Mouse (Mus musculus): Measurements from ENCODE around the gene Olfr1444. TPM values are rescaled to one million over a fixed set of nuclear protein-coding genes. Genes with fewer than 3 reads are reported as not detected.

Gene Olfr1444
- polyA plus RNA-seq, 1 experiment from 2014 or later: not detected

DNA sequence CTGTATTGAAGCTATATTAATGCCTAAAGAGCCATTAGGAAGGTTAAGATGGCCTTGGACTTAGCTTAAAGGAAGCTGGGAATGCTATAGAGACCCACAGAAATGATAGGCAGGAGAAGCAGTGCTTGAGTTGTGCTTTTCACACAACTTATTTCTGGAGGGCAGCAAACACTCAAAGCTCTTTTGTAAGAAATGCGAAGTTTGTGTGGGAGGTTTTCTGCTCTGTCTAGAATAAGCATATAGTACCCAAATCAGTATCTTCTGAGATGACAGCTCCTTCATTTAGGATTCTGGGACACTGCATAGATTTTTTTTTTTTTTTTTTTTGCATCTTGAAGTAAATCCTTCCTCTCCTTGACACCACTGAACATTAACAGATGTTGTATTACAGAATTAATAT is 18.6 kb upstream of the Olfr1444 start:
- no peak for ATAC-seq (ENCODE audit: low read depth)
- Histone ChIP-seq H3K4me2 (ENCODE audit: low read depth, low read length) (no peak overlapping the region), H3K36me3 (ENCODE audit: control insufficient read depth, insufficient read depth, low read length) (no peaks in the 10 kb centered on the region), H3K9me3 (ENCODE audit: control insufficient read depth, low read length) (no peaks in the 10 kb centered on the region), H3K27ac (ENCODE audit: low read depth, low read length) (no peak overlapping the region), H3K9ac (replicated peaks; ENCODE audit: low read depth, low read length) (no peak overlapping the region), H3K27me3 (ENCODE audit: control insufficient read depth, insufficient read depth, low read length) (no peaks in the 10 kb centered on the region), H3K4me3 (ENCODE audit: low read depth, low read length) (no peak overlapping the region), H3K4me1 (ENCODE audit: control insufficient read depth, insufficient read depth, low read length) (no peaks in the 10 kb centered on the region)
- WGBS: 93% methylated on average over 1 of the region's 1 CpGs

DNA sequence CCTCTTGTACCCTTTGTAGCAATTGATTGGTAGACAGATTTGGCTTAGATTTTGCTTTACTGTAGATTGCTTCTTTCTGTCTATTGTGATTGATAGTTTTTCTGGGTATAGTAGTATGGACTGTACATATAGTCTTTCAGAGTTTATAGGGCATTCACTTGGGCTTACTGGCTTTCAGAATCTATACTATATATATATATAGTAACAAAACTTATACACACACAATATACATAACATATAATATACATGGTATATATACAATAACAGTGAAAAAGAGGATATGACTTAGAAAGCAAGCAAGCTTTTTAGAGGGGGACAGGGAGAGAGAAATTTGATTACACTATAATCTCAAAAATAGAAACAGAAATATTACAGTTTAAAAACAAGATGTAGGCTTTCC is 10.7 kb upstream of the Olfr1444 start, which contains the start of gene Gm5244:
Gm5244 (plus strand) TSS at position 301 of the 400 bp plus-strand sequence.
- Histone ChIP-seq H3K4me2 (ENCODE audit: low read depth, low read length) (no peak within 1 kb of the TSS), H3K36me3 (ENCODE audit: control insufficient read depth, insufficient read depth, low read length) (no peaks in the 10 kb centered on the region), H3K9me3 (ENCODE audit: control insufficient read depth, low read length) (no peaks in the 10 kb centered on the region), H3K27ac (ENCODE audit: low read depth, low read length) (no peak within 1 kb of the TSS), H3K9ac (replicated peaks; ENCODE audit: low read depth, low read length) (no peak within 1 kb of the TSS), H3K4me3 (ENCODE audit: low read depth, low read length) (no peak within 1 kb of the TSS), H3K4me1 (ENCODE audit: control insufficient read depth, insufficient read depth, low read length) (no peaks in the 10 kb centered on the region), H3K27me3 (ENCODE audit: control insufficient read depth, insufficient read depth, low read length) (no peaks in the 10 kb centered on the region)
- no peak for ATAC-seq (ENCODE audit: low read depth)

DNA sequence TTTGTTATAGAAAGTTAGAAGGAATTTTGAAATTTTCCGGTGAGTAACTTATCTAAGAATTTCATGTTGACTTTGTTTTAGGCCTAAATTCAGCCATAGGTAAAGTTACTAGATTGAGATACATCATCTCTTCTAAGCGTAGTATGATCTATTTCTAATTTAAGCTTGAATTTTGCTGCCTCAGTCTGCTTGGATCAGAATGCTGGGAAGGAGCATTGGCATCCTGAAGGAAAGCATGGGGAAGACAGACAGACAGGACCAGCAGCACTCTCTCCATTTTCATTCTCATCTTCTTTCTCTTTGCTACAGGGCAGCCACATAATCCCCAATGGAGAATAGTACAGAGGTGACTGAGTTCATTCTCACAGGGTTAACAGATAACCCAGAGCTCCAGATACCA is 26.5 kb downstream of the Olfr1444 start, which contains the start of gene Olfr1445:
Olfr1445 (plus strand) TSS at position 301 of the 400 bp plus-strand sequence.
- 93% methylated on average over 2 of the region's 2 CpGs for WGBS
- no peaks in the 10 kb centered on the region for H3K27me3 ChIP-seq (ENCODE audit: control insufficient read depth, insufficient read depth, low read length)
- no peaks in the 10 kb centered on the region for H3K36me3 ChIP-seq (ENCODE audit: control insufficient read depth, insufficient read depth, low read length)
- H3K4me3 ChIP-seq (ENCODE audit: low read depth, low read length): no peak within 1 kb of the TSS
- H3K9ac ChIP-seq (replicated peaks; ENCODE audit: low read depth, low read length): no peak within 1 kb of the TSS
- H3K4me1 ChIP-seq (ENCODE audit: control insufficient read depth, insufficient read depth, low read length): no peaks in the 10 kb centered on the region
- ATAC-seq (ENCODE audit: low read depth): no peak
- H3K9me3 ChIP-seq (ENCODE audit: control insufficient read depth, low read length): no peaks in the 10 kb centered on the region
- H3K4me2 ChIP-seq (ENCODE audit: low read depth, low read length): no peak within 1 kb of the TSS
- H3K27ac ChIP-seq (ENCODE audit: low read depth, low read length): no peak within 1 kb of the TSS

DNA sequence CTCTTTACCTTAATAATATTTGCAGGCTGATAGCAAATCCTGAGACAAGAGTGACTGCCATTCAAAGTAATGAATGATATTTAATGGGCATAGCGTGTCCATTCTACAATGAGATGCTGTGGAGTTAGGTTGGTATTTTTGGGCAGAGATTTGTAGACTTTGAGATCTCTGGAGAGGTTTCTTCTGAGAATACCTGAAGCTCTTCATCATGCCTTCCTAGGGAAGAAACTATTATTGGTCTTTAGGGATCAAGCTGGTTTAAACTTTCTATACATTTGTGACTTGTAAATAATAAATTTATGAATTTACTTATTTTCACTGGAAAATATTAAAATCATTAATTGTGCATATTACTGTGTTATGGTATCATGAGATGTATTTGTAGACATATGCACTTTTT is 36.3 kb downstream of the Olfr1444 start, which contains the start of gene Olfr1446:
Olfr1446 (minus strand) TSS at position 101 of the 400 bp plus-strand sequence.
- H3K9ac ChIP-seq (replicated peaks; ENCODE audit: low read depth, low read length): no peak within 1 kb of the TSS
- WGBS: 75% methylated on average over 1 of the region's 1 CpGs
- ATAC-seq (ENCODE audit: low read depth): no peak

DNA sequence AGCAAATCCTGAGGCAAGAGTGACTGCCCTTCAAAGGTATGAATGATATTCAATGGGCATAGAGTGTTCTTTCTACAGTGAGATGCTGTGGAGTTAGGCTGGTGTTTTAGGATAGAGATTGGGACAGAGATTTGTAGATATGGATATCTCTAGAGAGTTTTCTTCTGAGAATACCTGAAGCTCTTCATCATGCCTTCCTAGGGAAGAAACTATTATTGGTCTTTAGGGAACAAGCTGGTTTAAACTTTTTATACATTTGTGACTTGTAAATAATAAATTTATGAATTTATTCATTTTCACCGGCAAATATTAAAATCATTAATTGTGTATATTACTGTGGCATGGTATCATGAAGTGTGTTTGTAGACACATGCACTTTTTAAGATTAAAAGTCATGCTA is 46.6 kb downstream of the Olfr1444 start, which contains the start of gene Olfr1447:
Olfr1447 (minus strand) TSS at position 101 of the 400 bp plus-strand sequence.
- no peak for ATAC-seq (ENCODE audit: low read depth)
- no peaks in the 10 kb centered on the region for H3K27me3 ChIP-seq (ENCODE audit: control insufficient read depth, insufficient read depth, low read length)
- H3K9me3 ChIP-seq (ENCODE audit: control insufficient read depth, low read length): no peaks in the 10 kb centered on the region
- no peak within 1 kb of the TSS for H3K9ac ChIP-seq (replicated peaks; ENCODE audit: low read depth, low read length)
- H3K27ac ChIP-seq (ENCODE audit: low read depth, low read length): no peak within 1 kb of the TSS
- H3K4me2 ChIP-seq (ENCODE audit: low read depth, low read length): no peak within 1 kb of the TSS
- H3K36me3 ChIP-seq (ENCODE audit: control insufficient read depth, insufficient read depth, low read length): no peaks in the 10 kb centered on the region
- no peak within 1 kb of the TSS for H3K4me3 ChIP-seq (ENCODE audit: low read depth, low read length)
- no peaks in the 10 kb centered on the region for H3K4me1 ChIP-seq (ENCODE audit: control insufficient read depth, insufficient read depth, low read length)
- WGBS: 95% methylated on average over 1 of the region's 1 CpGs

More for the DNA sequence above, 36.3 kb downstream of the Olfr1444 start, which contains the start of gene Olfr1446:
- Histone ChIP-seq H3K36me3 (ENCODE audit: control insufficient read depth, insufficient read depth, low read length) (no peaks in the 10 kb centered on the region), H3K27me3 (ENCODE audit: control insufficient read depth, insufficient read depth, low read length) (no peaks in the 10 kb centered on the region), H3K27ac (ENCODE audit: low read depth, low read length) (no peak within 1 kb of the TSS), H3K4me3 (ENCODE audit: low read depth, low read length) (no peak within 1 kb of the TSS), H3K4me1 (ENCODE audit: control insufficient read depth, insufficient read depth, low read length) (no peaks in the 10 kb centered on the region), H3K9me3 (ENCODE audit: control insufficient read depth, low read length) (no peaks in the 10 kb centered on the region), H3K4me2 (ENCODE audit: low read depth, low read length) (no peak within 1 kb of the TSS)

Other genes starting within 250 kb of the Olfr1444 start
- not detected in 2 replicates for gene Glyat, start 224.0 kb upstream of the Olfr1444 start, polyA plus RNA-seq (2014; fragmentation: Nextera tagmentation; extraction: Ambion mirVana)
- not detected in 2 replicates for gene Olfr1442, start 186.8 kb upstream of the Olfr1444 start, polyA plus RNA-seq (2014; fragmentation: Nextera tagmentation; extraction: Ambion mirVana)
- gene Olfr1443, start 179.2 kb upstream of the Olfr1444 start, polyA plus RNA-seq (2014; fragmentation: Nextera tagmentation; extraction: Ambion mirVana): not detected in 2 replicates
- gene Keg1, start 161.5 kb upstream of the Olfr1444 start, polyA plus RNA-seq (2014; fragmentation: Nextera tagmentation; extraction: Ambion mirVana): not detected in 2 replicates
- 0.42 and 1.3 TPM in 2 replicates for gene Cntf, start 91.7 kb upstream of the Olfr1444 start, polyA plus RNA-seq (2014; fragmentation: Nextera tagmentation; extraction: Ambion mirVana)
- 9.1 and 11.7 TPM in 2 replicates for gene Zfp91, start 61.2 kb upstream of the Olfr1444 start, polyA plus RNA-seq (2014; fragmentation: Nextera tagmentation; extraction: Ambion mirVana)
- 0.75 and 1.6 TPM in 2 replicates for gene Lpxn, start 61.1 kb upstream of the Olfr1444 start, polyA plus RNA-seq (2014; fragmentation: Nextera tagmentation; extraction: Ambion mirVana)
- gene Gm5244, start 10.6 kb upstream of the Olfr1444 start, polyA plus RNA-seq (2014; fragmentation: Nextera tagmentation; extraction: Ambion mirVana): not detected in 2 replicates
- gene Olfr1445, start 26.6 kb downstream of the Olfr1444 start, polyA plus RNA-seq (2014; fragmentation: Nextera tagmentation; extraction: Ambion mirVana): not detected in 2 replicates
- gene Olfr1446, start 36.2 kb downstream of the Olfr1444 start, polyA plus RNA-seq (2014; fragmentation: Nextera tagmentation; extraction: Ambion mirVana): not detected in 2 replicates
- not detected in 2 replicates for gene Olfr1447, start 46.5 kb downstream of the Olfr1444 start, polyA plus RNA-seq (2014; fragmentation: Nextera tagmentation; extraction: Ambion mirVana)
- not detected in 2 replicates for gene Olfr1448, start 67.1 kb downstream of the Olfr1444 start, polyA plus RNA-seq (2014; fragmentation: Nextera tagmentation; extraction: Ambion mirVana)
- not detected in 2 replicates for gene Olfr1449, start 73.6 kb downstream of the Olfr1444 start, polyA plus RNA-seq (2014; fragmentation: Nextera tagmentation; extraction: Ambion mirVana)
- not detected in 2 replicates for gene Olfr1450, start 93.0 kb downstream of the Olfr1444 start, polyA plus RNA-seq (2014; fragmentation: Nextera tagmentation; extraction: Ambion mirVana)
- not detected in 2 replicates for gene Olfr1451, start 137.7 kb downstream of the Olfr1444 start, polyA plus RNA-seq (2014; fragmentation: Nextera tagmentation; extraction: Ambion mirVana)
- not detected in 2 replicates for gene Olfr1453, start 171.0 kb downstream of the Olfr1444 start, polyA plus RNA-seq (2014; fragmentation: Nextera tagmentation; extraction: Ambion mirVana)
- gene Olfr1454, start 203.3 kb downstream of the Olfr1444 start, polyA plus RNA-seq (2014; fragmentation: Nextera tagmentation; extraction: Ambion mirVana): not detected in 2 replicates
- not detected in 2 replicates for gene Olfr1457, start 240.6 kb downstream of the Olfr1444 start, polyA plus RNA-seq (2014; fragmentation: Nextera tagmentation; extraction: Ambion mirVana)
- not detected in 2 replicates for gene Olfr1458, start 249.5 kb downstream of the Olfr1444 start, polyA plus RNA-seq (2014; fragmentation: Nextera tagmentation; extraction: Ambion mirVana)